Mouse (Mus musculus): ENCODE data around the gene Prl6a1.

Prl6a1 gene

DNA sequence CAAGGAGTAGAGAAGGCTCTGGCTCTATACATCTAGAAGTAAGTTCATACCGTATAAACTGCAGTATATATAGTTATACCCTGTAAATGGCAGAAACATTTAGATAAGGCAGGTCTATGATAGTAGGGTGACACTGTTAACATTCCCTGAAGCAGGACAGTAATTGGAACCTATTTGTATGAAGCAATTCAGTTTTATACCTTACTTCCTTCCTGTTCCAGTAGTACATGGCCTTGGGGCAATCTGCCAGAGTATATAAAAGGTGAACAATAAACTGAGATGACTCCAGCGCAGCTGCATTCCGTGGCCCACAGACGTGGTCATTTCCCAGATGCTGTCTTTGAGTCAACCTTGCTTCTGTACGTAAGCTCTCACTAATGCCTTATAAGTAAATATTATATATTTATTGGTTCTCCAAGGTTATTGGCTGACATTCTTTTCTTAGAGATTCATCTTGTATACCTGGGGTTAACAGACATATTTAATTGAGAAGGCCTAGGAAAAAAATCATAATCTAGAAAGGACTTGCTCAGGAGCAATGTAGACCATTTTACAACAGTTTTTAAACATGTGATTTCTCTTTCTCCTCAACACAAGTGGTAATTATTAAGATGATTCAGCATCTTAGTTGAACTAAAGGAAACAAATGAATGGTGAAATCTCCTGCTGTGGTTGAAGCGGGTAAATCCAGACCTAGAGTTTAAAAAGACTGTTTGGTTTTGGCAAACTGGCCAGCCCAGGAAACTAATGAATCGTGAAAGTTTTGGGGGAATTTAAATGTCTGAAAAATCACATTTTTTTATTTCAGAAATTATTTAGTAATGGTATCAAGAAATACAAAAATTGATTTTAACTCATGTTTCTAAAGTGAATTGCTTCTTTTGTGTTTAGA lies at the start of gene Prl6a1:
Gene Prl6a1 (plus strand): TSS at position 294 of the 892 bp plus-strand sequence.
- no peak for DNase-seq (ENCODE audit: low spot score in 2 of 2)

DNA sequence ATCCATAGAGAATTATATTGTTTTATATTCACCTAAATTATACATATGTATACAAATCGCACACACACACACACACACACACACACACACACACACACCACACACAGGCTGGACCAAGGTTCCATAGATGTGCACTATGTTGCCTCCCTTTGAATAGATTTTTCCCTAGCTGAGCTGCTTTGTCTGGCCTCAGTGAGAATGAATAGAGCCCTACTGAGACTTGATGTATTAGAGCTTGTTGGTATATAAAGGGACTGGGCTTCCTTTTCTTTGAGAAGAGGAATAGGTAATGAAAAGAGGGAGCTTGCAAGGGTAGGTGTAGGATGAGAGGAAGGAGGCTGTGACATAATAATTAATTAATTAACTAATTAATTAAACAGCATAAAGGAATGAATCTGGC lies 22.6 kb downstream of the Prl6a1 start:
- DNase-seq (ENCODE audit: low spot score in 2 of 2), result no peak

DNA sequence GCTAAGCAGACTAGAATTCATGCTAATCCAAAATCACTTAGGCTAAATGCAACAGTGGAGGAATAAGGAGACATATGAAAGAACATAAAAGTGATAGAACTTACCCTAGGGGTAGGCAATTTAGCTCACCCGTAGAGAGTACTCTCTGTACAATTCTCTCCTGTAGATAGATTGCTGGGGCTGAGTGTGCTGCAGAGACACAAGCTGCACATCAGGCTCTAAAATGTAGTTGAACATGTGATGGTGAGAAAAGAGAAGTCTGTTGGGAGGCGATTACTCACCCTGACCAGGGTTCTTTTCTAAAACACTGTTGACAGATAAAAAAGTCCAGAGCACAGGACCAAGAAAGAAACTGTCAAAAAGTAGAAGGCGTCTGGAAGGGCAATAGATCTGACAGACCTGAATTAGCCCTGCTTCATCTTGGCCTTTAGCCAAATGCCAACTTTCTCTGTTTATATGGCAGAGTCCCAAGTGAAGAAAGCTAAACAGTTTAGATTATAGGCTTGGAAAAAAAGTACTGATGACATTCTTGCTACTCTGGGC lies 30.4 kb downstream of the Prl6a1 start:
- DNase-seq (ENCODE audit: low spot score in 2 of 2), result no peak

DNA sequence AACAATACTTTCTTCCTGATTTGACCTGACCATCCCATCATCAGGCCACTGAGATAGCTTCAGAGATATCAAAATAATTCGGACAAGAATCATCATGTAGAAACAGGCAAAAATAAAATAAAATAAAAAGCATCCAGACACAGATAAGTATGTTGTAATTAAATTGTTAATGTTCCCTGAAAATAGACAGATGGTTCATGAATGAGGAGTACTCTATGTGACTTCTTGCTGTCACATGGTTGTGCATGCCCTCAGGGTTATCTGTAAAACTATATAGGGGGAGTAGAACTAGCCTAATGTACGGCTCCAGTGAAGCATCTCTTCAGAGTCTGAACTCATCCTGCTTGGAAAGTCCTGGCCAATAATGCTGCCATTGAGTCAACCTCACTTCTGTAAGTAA lies 32.9 kb downstream of the Prl6a1 start, which contains the start of gene Prl8a2:
Gene Prl8a2 (plus strand): TSS at position 301 of the 400 bp plus-strand sequence.
- DNase-seq (ENCODE audit: low spot score in 2 of 2), result no peak
